Mouse (Mus musculus): ENCODE data around the gene Cacybp. TPM values are rescaled to one million over a fixed set of nuclear protein-coding genes. Genes with fewer than 3 reads are reported as not detected.

Gene Cacybp
- polyA plus RNA-seq, 1 experiment, result 39.9 TPM

GRCm38 (mm10) chr1:160259884-160260283 is 47.2 kb upstream of the Cacybp start:
- Histone ChIP-seq H3K4me2 (ENCODE audit: low read depth) (no peak overlapping the region), H3K4me3 (no peak overlapping the region), H3K27me3 (ENCODE audit: control insufficient read depth, insufficient read depth, insufficient read length) (no peaks in the 10 kb centered on the region), H3K36me3 (ENCODE audit: control insufficient read depth, insufficient read depth) (no peaks in the 10 kb centered on the region), H3K79me2 (ENCODE audit: control insufficient read depth, insufficient read depth) (no peaks in the 10 kb centered on the region), H3ac (ENCODE audit: control insufficient read depth, insufficient read length) (no peak overlapping the region)
- TF ChIP-seq CEBPB (IDR thresholded peaks at IDR 0.05; ENCODE audit: insufficient read depth, poor library complexity, severe bottlenecking), result no peak
- TF ChIP-seq E2F4 (IDR thresholded peaks at IDR 0.05; ENCODE audit: insufficient read depth), result no peak
- no peak for TF ChIP-seq POLR2A (IDR thresholded peaks at IDR 0.05; ENCODE audit: insufficient read length, low read depth)
- TF ChIP-seq USF1 (IDR thresholded peaks at IDR 0.05; ENCODE audit: low read depth), result no peak
- no peak for TF ChIP-seq TCF12 (IDR thresholded peaks at IDR 0.05; ENCODE audit: insufficient read depth, poor library complexity, severe bottlenecking)
- no peak for TF ChIP-seq POLR2AphosphoS2 (IDR thresholded peaks at IDR 0.05; ENCODE audit: insufficient read length, low read depth)
- TF ChIP-seq MAX (IDR thresholded peaks at IDR 0.05; ENCODE audit: low read depth), result no peak
- TF ChIP-seq REST (IDR thresholded peaks at IDR 0.05; ENCODE audit: insufficient read depth, insufficient read length), result no peak
- TF ChIP-seq SRF (IDR thresholded peaks at IDR 0.05; ENCODE audit: control insufficient read depth, insufficient read length, low read depth), result no peak
- no peak for TF ChIP-seq MYOD1 (IDR thresholded peaks at IDR 0.05; ENCODE audit: control insufficient read depth in 1 of 3, insufficient read length in 2 of 3, low read depth in 2 of 3)
- no peak for TF ChIP-seq MYOG (IDR thresholded peaks at IDR 0.05; ENCODE audit: control insufficient read depth in 1 of 3, insufficient read depth in 1 of 3, insufficient read length in 2 of 3, low read depth in 2 of 3)
- TF ChIP-seq TCF3 (IDR thresholded peaks at IDR 0.05; ENCODE audit: insufficient read length, low read depth), result no peak

GRCm38 (mm10) chr1:160253108-160253507 is 40.4 kb upstream of the Cacybp start:
- H3K4me2 ChIP-seq (ENCODE audit: low read depth), result no peak overlapping the region
- H3K36me3 ChIP-seq (ENCODE audit: control insufficient read depth, insufficient read depth), result no peaks in the 10 kb centered on the region
- TF ChIP-seq TCF3 (IDR thresholded peaks at IDR 0.05; ENCODE audit: insufficient read length, low read depth), result no peak
- no peak for TF ChIP-seq CEBPB (IDR thresholded peaks at IDR 0.05; ENCODE audit: insufficient read depth, poor library complexity, severe bottlenecking)
- no peak for TF ChIP-seq MAX (IDR thresholded peaks at IDR 0.05; ENCODE audit: low read depth)
- TF ChIP-seq MYOG (IDR thresholded peaks at IDR 0.05; ENCODE audit: control insufficient read depth in 1 of 3, insufficient read depth in 1 of 3, insufficient read length in 2 of 3, low read depth in 2 of 3), result no peak
- no peak for TF ChIP-seq TCF12 (IDR thresholded peaks at IDR 0.05; ENCODE audit: insufficient read depth, poor library complexity, severe bottlenecking)
- TF ChIP-seq POLR2AphosphoS2 (IDR thresholded peaks at IDR 0.05; ENCODE audit: insufficient read length, low read depth), result no peak
- no peak for TF ChIP-seq SRF (IDR thresholded peaks at IDR 0.05; ENCODE audit: control insufficient read depth, insufficient read length, low read depth)
- no peak for TF ChIP-seq POLR2A (IDR thresholded peaks at IDR 0.05; ENCODE audit: insufficient read length, low read depth)
- no peak for TF ChIP-seq USF1 (IDR thresholded peaks at IDR 0.05; ENCODE audit: low read depth)
- no peaks in the 10 kb centered on the region for H3K27me3 ChIP-seq (ENCODE audit: control insufficient read depth, insufficient read depth, insufficient read length)
- H3K79me2 ChIP-seq (ENCODE audit: control insufficient read depth, insufficient read depth), result no peaks in the 10 kb centered on the region
- no peak overlapping the region for H3ac ChIP-seq (ENCODE audit: control insufficient read depth, insufficient read length)
- H3K4me3 ChIP-seq, result no peak overlapping the region

GRCm38 (mm10) chr1:160251388-160252007 is 38.8 kb upstream of the Cacybp start:
- Histone ChIP-seq H3K36me3 (ENCODE audit: control insufficient read depth, insufficient read depth) (no peaks in the 10 kb centered on the region), H3K79me2 (ENCODE audit: control insufficient read depth, insufficient read depth) (no peaks in the 10 kb centered on the region)
- no peak for TF ChIP-seq SRF (IDR thresholded peaks at IDR 0.05; ENCODE audit: control insufficient read depth, insufficient read length, low read depth)
- TF ChIP-seq MAX (IDR thresholded peaks at IDR 0.05; ENCODE audit: low read depth), result no peak
- TF ChIP-seq MYOG (IDR thresholded peaks at IDR 0.05; ENCODE audit: control insufficient read depth in 1 of 3, insufficient read depth in 1 of 3, insufficient read length in 2 of 3, low read depth in 2 of 3), result no peak
- TF ChIP-seq MYOD1 (IDR thresholded peaks at IDR 0.05; ENCODE audit: control insufficient read depth in 1 of 3, insufficient read length in 2 of 3, low read depth in 2 of 3), result no peak
- TF ChIP-seq TCF3 (IDR thresholded peaks at IDR 0.05; ENCODE audit: insufficient read length, low read depth), result no peak
- no peak for TF ChIP-seq TCF12 (IDR thresholded peaks at IDR 0.05; ENCODE audit: insufficient read depth, poor library complexity, severe bottlenecking)
- no peak for TF ChIP-seq REST (IDR thresholded peaks at IDR 0.05; ENCODE audit: insufficient read depth, insufficient read length)
- TF ChIP-seq USF1 (IDR thresholded peaks at IDR 0.05; ENCODE audit: low read depth), result no peak
- TF ChIP-seq E2F4 (IDR thresholded peaks at IDR 0.05; ENCODE audit: insufficient read depth), result no peak

GRCm38 (mm10) chr1:160250782-160251181 is 38.1 kb upstream of the Cacybp start:
- TF ChIP-seq MYOD1 (IDR thresholded peaks at IDR 0.05; ENCODE audit: control insufficient read depth in 1 of 3, insufficient read length in 2 of 3, low read depth in 2 of 3) (no peak), POLR2AphosphoS2 (IDR thresholded peaks at IDR 0.05; ENCODE audit: insufficient read length, low read depth) (no peak), TCF12 (IDR thresholded peaks at IDR 0.05; ENCODE audit: insufficient read depth, poor library complexity, severe bottlenecking) (no peak), TCF3 (IDR thresholded peaks at IDR 0.05; ENCODE audit: insufficient read length, low read depth) (no peak), CEBPB (IDR thresholded peaks at IDR 0.05; ENCODE audit: insufficient read depth, poor library complexity, severe bottlenecking) (no peak), REST (IDR thresholded peaks at IDR 0.05; ENCODE audit: insufficient read depth, insufficient read length) (no peak), E2F4 (IDR thresholded peaks at IDR 0.05; ENCODE audit: insufficient read depth) (no peak)
- Histone ChIP-seq H3K4me2 (ENCODE audit: low read depth) (no peak overlapping the region), H3K79me2 (ENCODE audit: control insufficient read depth, insufficient read depth) (no peaks in the 10 kb centered on the region), H3ac (ENCODE audit: control insufficient read depth, insufficient read length) (no peak overlapping the region), H3K36me3 (ENCODE audit: control insufficient read depth, insufficient read depth) (no peaks in the 10 kb centered on the region), H3K4me3 (no peak overlapping the region), H3K27me3 (ENCODE audit: control insufficient read depth, insufficient read depth, insufficient read length) (no peaks in the 10 kb centered on the region)

More at GRCm38 (mm10) chr1:160251388-160252007, 38.8 kb upstream of the Cacybp start:
- no peak overlapping the region for H3ac ChIP-seq (ENCODE audit: control insufficient read depth, insufficient read length)
- H3K27me3 ChIP-seq (ENCODE audit: control insufficient read depth, insufficient read depth, insufficient read length), result no peaks in the 10 kb centered on the region
- H3K4me2 ChIP-seq (ENCODE audit: low read depth), result no peak overlapping the region
- H3K4me3 ChIP-seq, result no peak overlapping the region

GRCm38 (mm10) chr1:160249786-160250185 is 37.1 kb upstream of the Cacybp start:
- Histone ChIP-seq H3ac (ENCODE audit: control insufficient read depth, insufficient read length) (no peak overlapping the region), H3K36me3 (ENCODE audit: control insufficient read depth, insufficient read depth) (no peaks in the 10 kb centered on the region), H3K4me2 (ENCODE audit: low read depth) (no peak overlapping the region), H3K27me3 (ENCODE audit: control insufficient read depth, insufficient read depth, insufficient read length) (no peaks in the 10 kb centered on the region), H3K4me3 (no peak overlapping the region), H3K79me2 (ENCODE audit: control insufficient read depth, insufficient read depth) (no peaks in the 10 kb centered on the region)
- TF ChIP-seq REST (IDR thresholded peaks at IDR 0.05; ENCODE audit: insufficient read depth, insufficient read length) (no peak), E2F4 (IDR thresholded peaks at IDR 0.05; ENCODE audit: insufficient read depth) (no peak), TCF12 (IDR thresholded peaks at IDR 0.05; ENCODE audit: insufficient read depth, poor library complexity, severe bottlenecking) (no peak), SRF (IDR thresholded peaks at IDR 0.05; ENCODE audit: control insufficient read depth, insufficient read length, low read depth) (no peak), CEBPB (IDR thresholded peaks at IDR 0.05; ENCODE audit: insufficient read depth, poor library complexity, severe bottlenecking) (no peak), TCF3 (IDR thresholded peaks at IDR 0.05; ENCODE audit: insufficient read length, low read depth) (no peak), POLR2A (IDR thresholded peaks at IDR 0.05; ENCODE audit: insufficient read length, low read depth) (no peak), MAX (IDR thresholded peaks at IDR 0.05; ENCODE audit: low read depth) (no peak), USF1 (IDR thresholded peaks at IDR 0.05; ENCODE audit: low read depth) (no peak), MYOG (IDR thresholded peaks at IDR 0.05; ENCODE audit: control insufficient read depth in 1 of 3, insufficient read depth in 1 of 3, insufficient read length in 2 of 3, low read depth in 2 of 3) (no peak), POLR2AphosphoS2 (IDR thresholded peaks at IDR 0.05; ENCODE audit: insufficient read length, low read depth) (no peak), MYOD1 (IDR thresholded peaks at IDR 0.05; ENCODE audit: control insufficient read depth in 1 of 3, insufficient read length in 2 of 3, low read depth in 2 of 3) (no peak)
